Mouse (Mus musculus): ENCODE data around the gene Adcy10.

GRCm38 (mm10) chr1:165536079-165536675, 51.2 kb downstream of the Adcy10 start:
- TF ChIP-seq CTCF (IDR thresholded peaks at IDR 0.05; ENCODE audit: low read depth) (no peak), EP300 (IDR thresholded peaks at IDR 0.05; ENCODE audit: low read depth) (no peak)
